Mouse (Mus musculus) heart, postnatal 14 days (tissue): ENCODE results near the gene Prr5l. TPM values are rescaled to one million over a fixed set of nuclear protein-coding genes. Genes with fewer than 3 reads are reported as not detected.

Experiments used
- DNase-seq, 2 experiments: peaks; one replicate each; pipeline ENCODE4 v3.0.0; 2021 to 2022
- intact Hi-C: fragments of 180-260 bp; cut with DNase I; formaldehyde crosslinking; loops from one replicate; pipeline ENCODE4 v1.15.1; 2025
- total RNA-seq, 2 experiments: library from RNA; stranded (reverse); gene quantifications; 2 replicates each; pipeline ENCODE4 v1.2.3; 2021

Prr5l gene
- total RNA-seq, 2 experiments from 2014 or later, result 2.9 to 3.8 TPM

GRCm38 (mm10) chr2:101742072-101742860, 140.6 kb downstream of the Prr5l start:
- intact Hi-C loops, result no loop called here
- no peak for DNase-seq

GRCm38 (mm10) chr2:101741653-101742052, 141.2 kb downstream of the Prr5l start:
- intact Hi-C loops, result no loop called here
- no peak for DNase-seq

DNA sequence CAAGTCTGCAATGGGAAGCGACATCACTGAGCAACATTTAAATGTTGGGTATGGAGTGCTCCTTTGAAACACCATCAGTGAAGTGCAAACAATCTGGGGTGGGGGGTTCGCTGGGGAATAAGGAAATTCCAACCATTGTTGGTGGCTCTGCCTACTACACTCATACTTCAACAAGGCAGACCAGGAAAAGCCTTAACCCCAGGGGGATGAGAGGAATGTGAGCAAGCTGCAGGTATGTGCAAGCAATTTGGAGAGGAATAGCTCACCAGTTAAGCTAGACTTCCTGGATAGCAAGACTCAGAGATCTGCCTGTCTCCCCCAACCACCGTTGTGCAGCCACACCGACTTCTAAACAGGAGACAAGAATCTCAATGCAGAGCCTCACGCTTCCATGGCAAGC, 142.9 kb downstream of the Prr5l start:
- intact Hi-C loops, result no loop called here
- DNase-seq, result no peak

DNA sequence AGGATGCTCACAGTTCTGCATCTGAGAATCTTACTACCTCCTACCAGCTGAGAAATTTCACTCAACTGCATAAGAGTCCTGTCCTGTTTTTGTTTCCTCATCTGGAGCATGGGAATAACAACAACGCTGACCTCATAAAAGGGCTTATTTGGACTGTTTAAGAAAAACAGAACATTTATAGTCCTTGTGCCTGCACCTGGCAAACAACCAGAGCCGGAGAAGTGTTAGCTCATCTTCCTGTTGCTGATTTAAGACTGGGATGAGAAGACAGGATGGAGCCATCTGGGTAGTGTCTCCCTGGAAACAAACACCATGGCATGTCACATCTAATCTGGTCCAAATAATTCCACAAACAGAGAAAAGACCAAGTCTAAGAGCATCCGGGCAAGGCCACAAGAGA, 149.3 kb downstream of the Prr5l start:
- peak; percentile 54 for DNase-seq
- intact Hi-C loops, result no loop called here

DNA sequence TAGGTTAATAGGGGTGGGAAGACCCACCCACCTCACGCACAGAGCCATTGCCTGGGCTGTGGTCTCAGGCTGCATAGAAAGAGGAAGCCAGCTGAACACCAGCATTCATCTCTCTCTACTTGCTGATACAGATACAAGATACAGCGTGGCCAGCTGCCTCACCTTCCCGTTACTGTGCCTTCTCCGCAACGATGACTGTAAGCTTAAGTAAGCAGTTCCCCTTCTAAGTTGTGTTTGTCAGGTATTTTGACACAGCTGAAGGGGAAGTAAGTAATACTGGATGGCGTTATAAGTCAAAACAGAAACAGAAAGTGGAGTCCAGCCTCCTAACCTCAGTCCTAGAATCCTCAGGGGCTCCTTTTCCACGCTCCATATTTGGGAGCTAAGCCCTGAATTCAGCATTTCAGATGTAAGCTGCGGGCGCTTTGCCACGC, 150.0 kb downstream of the Prr5l start:
- intact Hi-C loops, result no loop called here
- DNase-seq, result no peak

DNA sequence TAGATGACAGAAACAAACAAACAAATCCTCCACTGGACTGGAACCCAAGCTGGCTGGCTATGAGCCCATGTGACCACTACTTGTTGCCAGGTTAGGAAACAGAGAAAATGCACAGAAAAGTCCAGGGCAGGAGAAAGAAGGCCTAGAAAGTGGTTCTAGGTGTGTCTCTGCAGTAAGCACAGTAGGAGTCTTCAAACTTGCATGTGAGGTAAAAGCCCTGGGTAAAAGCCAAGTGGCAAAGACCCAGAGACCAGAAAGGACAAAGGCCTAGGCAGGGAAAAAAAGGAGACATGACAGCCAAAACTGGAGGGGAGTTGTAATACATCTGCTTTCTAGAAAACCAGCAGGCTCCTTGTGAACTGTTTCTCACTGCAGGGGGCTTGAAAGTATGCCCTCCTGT, 151.9 kb downstream of the Prr5l start:
- peak; percentile 29 to 47 for DNase-seq
- intact Hi-C loops, result no loop called here

DNA sequence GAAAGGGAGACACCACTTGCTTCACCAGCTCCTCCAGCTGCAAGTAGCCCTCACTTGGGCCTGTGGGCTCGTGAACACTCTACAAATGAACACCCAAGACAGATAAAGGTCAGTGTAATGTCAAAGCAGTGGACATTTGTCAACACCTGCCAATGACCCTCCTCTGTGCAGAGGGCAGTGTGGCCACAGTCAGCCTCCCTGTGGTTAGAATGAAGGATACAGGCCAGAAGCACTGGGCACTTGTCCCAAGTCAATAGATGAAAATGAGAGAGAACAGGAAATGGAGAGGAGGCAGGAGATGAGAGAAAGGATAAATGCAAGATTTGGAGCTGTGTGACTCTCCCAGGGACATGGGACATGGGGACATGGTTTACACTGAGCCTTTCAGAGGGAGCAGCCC, 153.4 kb downstream of the Prr5l start:
- intact Hi-C loops, result no loop called here
- DNase-seq, result no peak

GRCm38 (mm10) chr2:101727787-101728186, 155.0 kb downstream of the Prr5l start:
- intact Hi-C loops, result no loop called here
- DNase-seq, result no peak

GRCm38 (mm10) chr2:101723333-101723881, 159.4 kb downstream of the Prr5l start:
- intact Hi-C loops, result no loop called here

DNA sequence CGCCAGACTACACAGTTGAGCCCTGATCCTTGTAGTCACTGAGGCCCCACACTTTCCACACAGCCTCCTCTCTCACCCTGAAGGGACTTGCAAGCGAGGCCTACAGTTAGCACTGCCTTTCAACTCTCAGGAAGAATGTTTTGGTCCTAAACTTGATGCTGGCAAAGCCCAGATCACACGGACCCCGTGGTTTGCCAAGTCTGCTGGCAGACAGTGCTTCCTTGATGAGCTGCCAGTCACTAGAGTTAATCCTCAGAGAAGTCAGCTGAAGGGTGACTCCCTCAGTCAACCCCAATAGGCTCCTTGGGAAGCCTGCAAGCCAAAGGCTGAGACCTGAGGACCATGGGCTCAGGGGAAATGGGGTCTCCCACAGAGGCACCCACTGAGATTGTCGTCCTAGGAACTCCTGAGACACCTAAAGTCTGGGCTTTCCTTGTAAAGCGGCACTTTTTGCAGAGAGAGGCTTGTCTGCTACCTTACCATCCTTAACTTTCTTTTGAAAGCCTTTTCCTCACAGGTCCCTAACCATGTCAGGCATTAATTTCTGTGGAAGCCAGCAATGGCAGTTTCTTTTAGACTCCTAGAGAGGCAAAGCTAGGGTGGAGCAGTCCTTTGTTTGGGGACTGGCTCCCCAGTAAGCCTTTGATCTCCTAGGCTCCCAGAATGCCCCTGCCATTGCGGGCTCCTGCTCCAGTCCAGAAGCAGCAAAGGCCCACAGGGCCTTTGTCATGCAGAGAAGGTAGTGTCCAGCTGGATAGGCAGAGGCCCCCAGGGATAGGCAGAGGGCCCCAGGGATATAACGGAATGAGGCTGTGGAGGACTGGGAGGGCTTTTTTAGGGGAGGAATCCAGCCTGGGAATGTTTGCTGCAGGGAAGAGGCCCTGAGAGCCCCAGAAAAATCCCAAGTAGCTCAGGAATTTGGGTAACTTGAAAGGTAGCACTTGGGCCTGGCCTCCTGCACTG, 160.2 kb downstream of the Prr5l start:
- peak in 1 of 2 experiments; percentile 40 for DNase-seq

More at GRCm38 (mm10) chr2:101723333-101723881, 159.4 kb downstream of the Prr5l start:
- DNase-seq, result no peak

DNA sequence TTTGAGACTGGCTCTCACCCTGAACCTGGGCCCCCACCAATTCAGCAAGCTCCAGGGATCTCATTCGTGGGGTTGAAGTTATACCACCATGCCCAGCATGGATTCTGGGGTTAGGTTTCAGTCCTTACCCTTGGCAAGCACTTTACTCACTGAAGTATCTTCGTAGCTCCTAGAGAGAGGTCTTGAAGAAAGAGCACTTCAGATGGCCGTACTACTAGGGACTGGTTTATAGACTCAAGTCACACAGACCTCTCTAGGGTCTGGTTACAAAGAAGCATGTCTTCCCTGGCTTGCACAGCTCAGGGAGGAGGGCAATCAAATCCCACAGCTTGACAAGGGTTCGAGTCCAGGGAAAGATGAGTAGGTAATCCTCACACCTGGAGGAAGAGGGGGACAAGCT, 161.0 kb downstream of the Prr5l start:
- DNase-seq, result no peak
- intact Hi-C loops, result no loop called here

More for the DNA sequence above, 160.2 kb downstream of the Prr5l start:
- intact Hi-C loops, result no loop called here

- intact Hi-C loops, result loop anchor here (5.0 kb wide), 1 partner anchor 80 kb away; no protein-coding TSS in a partner anchor
- no peak for DNase-seq
Measured at GRCm38 (mm10) chr2:101717162-101717561, 165.7 kb downstream of the Prr5l start.

DNA sequence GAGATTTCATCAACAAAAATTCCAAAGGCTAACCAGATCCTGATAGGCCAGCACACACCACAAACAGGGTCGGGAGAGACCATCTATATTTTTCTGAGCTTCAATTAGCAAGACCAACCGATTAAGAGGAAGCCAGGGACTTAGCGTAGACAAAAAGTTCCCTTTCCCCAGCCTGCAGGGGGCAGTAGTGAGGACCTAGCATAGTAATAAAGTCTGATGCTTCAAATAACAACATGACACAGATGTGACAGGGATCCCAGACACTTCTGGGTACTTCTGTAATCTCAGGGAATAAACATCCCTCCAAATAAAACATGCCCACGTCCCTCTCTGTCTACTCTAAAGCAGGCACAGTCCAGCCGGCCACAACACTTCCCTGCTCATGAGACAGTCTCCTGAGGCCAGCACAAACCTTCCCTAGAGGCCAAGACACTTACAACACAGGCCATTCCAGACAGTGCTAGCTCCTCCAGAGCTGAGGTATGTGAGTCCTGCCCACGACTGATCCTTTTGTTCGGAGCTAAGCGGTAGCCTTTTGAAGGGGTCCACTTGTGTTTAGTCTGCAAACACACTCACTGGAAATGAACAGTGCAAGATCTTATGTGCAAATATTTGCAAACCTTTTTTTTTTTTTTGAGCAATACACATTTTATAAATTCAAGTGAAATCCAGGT, 167.0 kb downstream of the Prr5l start:
- intact Hi-C loops, result loop anchor here (5.0 kb wide), 1 partner anchor 82 kb away; no protein-coding TSS in a partner anchor
- DNase-seq, result peak; percentile 63 to 71

DNA sequence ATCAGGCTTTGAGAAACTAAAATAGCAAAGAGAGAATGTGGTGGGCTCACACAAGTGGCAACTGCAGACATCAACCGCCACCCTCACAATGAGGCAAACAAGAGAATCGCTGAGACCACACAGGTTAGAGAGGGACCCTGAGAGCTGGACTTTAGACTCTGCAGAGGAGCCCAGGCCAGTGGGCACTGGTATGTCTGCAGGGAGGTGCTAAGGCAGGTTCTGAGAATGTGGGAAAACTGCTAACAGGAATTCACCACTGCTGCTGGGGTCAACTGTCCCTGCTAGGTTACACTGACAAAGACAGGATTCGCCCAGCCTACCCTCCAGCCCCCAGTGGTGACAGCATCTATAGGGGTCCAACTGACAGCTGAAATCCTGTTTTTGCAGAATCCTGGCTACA, 171.2 kb downstream of the Prr5l start:
- no peak for DNase-seq
- intact Hi-C loops, result no loop called here

DNA sequence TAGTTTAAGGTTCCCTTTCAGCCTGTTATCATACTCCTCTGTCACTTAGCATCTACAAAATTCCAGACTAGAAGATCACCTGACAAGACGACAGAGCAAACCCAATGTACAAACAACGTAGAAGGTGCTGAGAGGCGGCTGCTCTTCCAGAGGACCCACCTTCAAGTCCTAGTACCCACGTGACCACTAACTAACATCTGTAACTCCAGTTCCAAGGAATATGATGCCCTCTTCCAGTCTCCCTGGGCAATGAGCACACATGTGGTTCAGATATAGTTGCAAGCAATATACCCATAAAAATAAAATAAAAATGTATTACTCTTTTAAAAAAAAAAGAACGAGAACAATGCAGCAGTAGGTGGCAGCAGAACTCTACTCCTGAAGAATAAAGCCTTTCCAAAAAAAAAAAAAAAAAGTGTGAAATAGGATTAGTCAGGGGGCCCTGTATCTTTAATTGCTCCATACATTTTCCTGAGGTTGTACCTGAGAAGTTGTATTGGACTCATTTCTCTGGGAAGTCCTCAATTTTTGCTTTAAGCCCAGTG, 176.8 kb downstream of the Prr5l start:
- DNase-seq, result peak in 1 of 2 experiments; percentile 34
- intact Hi-C loops, result no loop called here

DNA sequence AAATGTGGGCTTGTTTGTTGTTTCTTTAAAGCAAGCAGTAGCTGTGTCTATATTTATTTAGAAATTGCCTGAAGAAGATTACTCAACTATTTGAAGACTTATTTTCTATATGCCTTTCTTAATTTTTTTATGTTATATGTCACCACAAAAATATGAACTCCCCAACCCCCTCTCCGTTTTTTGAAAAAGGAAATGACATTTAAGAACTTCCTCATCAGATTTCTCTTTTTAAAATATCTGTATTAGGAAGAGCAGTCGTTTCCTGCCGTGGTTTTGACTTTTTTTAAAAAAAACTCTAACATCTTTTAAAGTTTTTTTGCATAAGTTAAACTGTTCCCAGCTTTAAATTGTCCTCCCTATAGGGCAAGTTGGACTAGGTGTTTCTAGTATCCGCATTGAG, 183.5 kb downstream of the Prr5l start:
- DNase-seq, result no peak
- intact Hi-C loops, result loop anchor here (5.0 to 10.0 kb wide), 3 partner anchors 128 to 756 kb away; partner anchors contain the start of gene Fjx1

- intact Hi-C loops, result loop anchor here (5.0 to 10.0 kb wide), 3 partner anchors 132 to 759 kb away; partner anchors contain the start of gene Fjx1
Measured at GRCm38 (mm10) chr2:101695584-101695983, 187.2 kb downstream of the Prr5l start.

GRCm38 (mm10) chr2:101693577-101694215, 189.1 kb downstream of the Prr5l start:
- intact Hi-C loops, result loop anchor here (1.0 to 10.0 kb wide), 3 partner anchors 178 to 761 kb away; partner anchors contain the start of gene Fjx1
- peak in 1 of 2 experiments; percentile 31 for DNase-seq

More at GRCm38 (mm10) chr2:101695584-101695983, 187.2 kb downstream of the Prr5l start:
- DNase-seq, result no peak

DNA sequence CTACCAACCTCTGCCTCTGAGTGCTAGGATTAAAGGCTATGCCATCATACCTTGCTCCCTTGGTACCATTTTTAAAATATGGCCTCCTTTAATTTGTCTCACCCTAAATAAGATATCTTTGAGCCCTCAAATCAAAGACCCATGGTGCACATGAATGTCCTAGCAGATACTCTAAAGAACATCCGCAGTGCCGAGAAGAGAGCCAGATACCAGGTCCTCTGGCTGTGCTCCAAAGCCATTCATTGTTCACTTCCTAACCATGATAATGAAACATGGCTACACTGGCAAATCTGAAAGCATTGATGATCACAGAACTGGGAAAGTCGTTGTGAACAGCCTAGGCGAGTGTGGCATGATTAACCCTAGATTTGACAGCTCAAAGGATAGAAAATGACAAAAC, 189.8 kb downstream of the Prr5l start:
- intact Hi-C loops, result loop anchor here (1.0 to 10.0 kb wide), 3 partner anchors 178 to 762 kb away; partner anchors contain the start of gene Fjx1
- DNase-seq, result no peak
